Mouse (Mus musculus) kidney, adult 2 months (tissue): ENCODE results near the gene Ccdc134. TPM values are rescaled to one million over a fixed set of nuclear protein-coding genes. Genes with fewer than 3 reads are reported as not detected.
"Not testable (repeated sequence)": the region's sequence is repeated elsewhere in the genome, so short reads cannot be mapped to it uniquely, and the experiment has no call there.

Experiments
- DNase-seq: peaks from one replicate; pipeline ENCODE4 v3.0.0; 2021
- H3K27ac ChIP-seq: fragments of 200-500 bp; 2 replicates; pipeline ENCODE4 v1.5.1; 2012; ENCODE audit warnings: low read depth, low read length, control low read depth, inconsistent platforms; ENCODE audit not compliant: insufficient read depth
- H3K27me3 ChIP-seq: fragments of 200-500 bp; replicated peaks from 2 replicates; pipeline ENCODE4 v1.6.1; 2012; ENCODE audit warnings: mild to moderate bottlenecking, moderate library complexity, low read length, inconsistent platforms; ENCODE audit not compliant: control insufficient read depth, insufficient read depth
- H3K36me3 ChIP-seq: fragments of 200-500 bp; 2 replicates; pipeline ENCODE4 v1.6.1; 2012; ENCODE audit warnings: mild to moderate bottlenecking, moderate library complexity, low read length, inconsistent platforms; ENCODE audit not compliant: control insufficient read depth, insufficient read depth
- H3K4me1 ChIP-seq: fragments of 200-500 bp; 2 replicates; pipeline ENCODE4 v1.6.1; 2011; ENCODE audit warnings: low read length; ENCODE audit not compliant: control insufficient read depth, insufficient read depth
- H3K4me3 ChIP-seq: fragments of 200-500 bp; 2 replicates; pipeline ENCODE4 v1.5.1; 2011; ENCODE audit warnings: mild to moderate bottlenecking, low read depth, low read length, control low read depth; ENCODE audit not compliant: insufficient read depth
- CTCF ChIP-seq: fragments of 200-500 bp; conservative IDR thresholded peaks from 2 replicates; pipeline ENCODE4 v1.5.1; 2011; ENCODE audit warnings: low read depth, mild to moderate bottlenecking, control low read depth, low read length, moderate library complexity, mixed read lengths; ENCODE audit not compliant: insufficient read depth, insufficient read length
- POLR2A ChIP-seq: fragments of 200-500 bp; IDR thresholded peaks from one replicate; pipeline ENCODE4 v1.6.1; 2011; ENCODE audit warnings: low read depth, low read length, control low read depth
- WGBS: fragments of 180-500 bp; shearing (Covaris S2); methylation state at CpG from one replicate; pipeline ENCODE4 v1.1.7; 2018; 5-methylcytosine and 5-hydroxymethylcytosine counted together
- polyA plus RNA-seq: library from polyadenylated mRNA; depleted of rRNA; stranded (reverse); fragments of >200 nt; gene quantifications from 2 replicates; pipeline ENCODE4 v1.2.3, GENCODE M21; 2012

Ccdc134 gene
- polyA plus RNA-seq, 1 experiment, result 6.9 TPM

DNA sequence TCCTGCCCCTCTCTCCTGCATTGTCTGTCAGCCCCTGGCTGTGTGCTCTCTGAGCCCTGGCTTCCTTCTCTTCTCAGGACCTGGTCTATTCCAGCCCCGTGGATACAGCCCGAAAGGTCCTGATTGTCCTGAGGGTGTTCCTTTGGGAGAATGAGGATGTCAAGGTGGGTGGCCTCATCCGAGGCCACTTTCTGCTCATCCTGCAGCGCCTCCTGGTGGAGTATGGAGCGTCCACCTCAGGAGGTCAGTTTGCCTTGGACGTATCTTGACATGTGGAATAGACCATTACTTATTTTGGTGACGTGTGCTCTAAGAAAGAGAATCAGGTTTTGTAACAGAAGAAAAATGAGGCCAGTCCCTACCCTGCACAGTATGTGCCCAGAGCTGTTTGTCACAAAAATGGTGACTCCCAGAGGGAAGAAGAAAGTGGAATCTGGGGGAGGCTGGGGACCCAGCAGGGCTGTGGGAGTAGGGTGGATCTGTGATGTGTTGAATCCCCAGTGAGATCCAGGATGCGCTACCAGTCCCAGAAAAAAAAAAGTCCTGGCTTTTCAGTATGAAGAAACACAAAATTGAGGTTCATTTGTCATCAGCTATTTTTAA is 20.7 kb upstream of the Ccdc134 start:
- H3K4me3 ChIP-seq, result no peak overlapping the region
- WGBS, result 17% methylated on average over 8 of the region's 8 CpGs
- no peaks in the 10 kb centered on the region for H3K36me3 ChIP-seq
- peak; percentile 25 for DNase-seq
- H3K27me3 ChIP-seq, result no peaks in the 10 kb centered on the region
- H3K4me1 ChIP-seq, result no peaks in the 10 kb centered on the region
- no peak overlapping the region for H3K27ac ChIP-seq
- TF ChIP-seq CTCF, result peak; percentile 71
- no peak for TF ChIP-seq POLR2A

DNA sequence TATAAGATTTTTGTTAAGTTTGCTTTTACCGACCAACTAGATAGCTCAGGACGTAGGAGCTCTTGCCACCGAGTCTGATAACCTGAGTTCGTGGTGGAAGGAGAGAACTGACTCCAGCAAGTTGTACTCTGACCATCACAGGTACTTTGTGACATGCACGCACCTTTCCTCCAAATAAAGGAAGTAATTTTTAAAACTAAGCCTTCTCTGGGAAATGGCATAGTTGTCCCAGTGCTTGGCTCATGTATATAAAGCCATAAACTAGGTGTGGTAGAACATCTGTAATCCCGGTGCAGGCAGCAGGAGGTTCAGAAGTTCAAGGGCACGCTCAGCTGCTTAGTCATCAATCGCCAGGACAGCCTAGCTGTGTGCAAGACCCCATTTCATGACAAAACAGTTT is 7.2 kb upstream of the Ccdc134 start:
- Histone ChIP-seq H3K4me3 (no peak overlapping the region), H3K27ac (no peak overlapping the region)

GRCm38 (mm10) chr15:82126690-82127089 is 1.0 kb upstream of the Ccdc134 start:
- H3K4me1 ChIP-seq, H3K27ac ChIP-seq, H3K36me3 ChIP-seq, H3K4me3 ChIP-seq, H3K27me3 ChIP-seq, DNase-seq: not testable (repeated sequence)
- WGBS, result 89% methylated on average over 4 of the region's 4 CpGs

More for the DNA sequence above, 7.2 kb upstream of the Ccdc134 start:
- TF ChIP-seq POLR2A, result no peak
- no peak for TF ChIP-seq CTCF
- H3K4me1 ChIP-seq, result no peaks in the 10 kb centered on the region
- DNase-seq, result no peak
- H3K27me3 ChIP-seq, result no peaks in the 10 kb centered on the region
- WGBS, result 84% methylated on average over 8 of the region's 8 CpGs
- no peaks in the 10 kb centered on the region for H3K36me3 ChIP-seq

DNA sequence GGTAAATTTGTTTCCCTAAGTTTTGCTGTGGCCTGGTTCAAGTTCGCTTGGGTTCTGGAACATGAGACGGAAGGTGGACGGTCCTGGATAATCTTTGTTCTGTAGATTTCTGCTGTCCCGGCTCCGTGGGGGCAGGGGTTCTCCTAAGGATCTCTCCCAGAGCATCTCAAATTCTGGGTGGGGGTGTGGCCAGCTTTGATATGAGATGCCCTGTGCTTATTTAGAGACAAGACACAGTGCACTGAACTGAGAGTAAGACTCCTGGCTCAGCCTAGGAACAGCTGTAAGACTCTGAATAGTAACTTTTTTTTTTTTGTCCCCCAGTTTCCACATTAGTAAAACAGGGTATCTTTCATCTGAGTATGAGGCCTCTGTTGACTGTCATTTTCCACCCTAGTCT is 676 bp downstream of the Ccdc134 start:
- peaks cover 4% of the 10 kb centered on the region; the same call in 1 of the 2 replicates for H3K4me1 ChIP-seq
- WGBS, result 4% methylated on average over 5 of the region's 5 CpGs
- DNase-seq, result no peak
- no peaks in the 10 kb centered on the region for H3K36me3 ChIP-seq
- no peaks in the 10 kb centered on the region for H3K27me3 ChIP-seq
- peak overlapping the region; percentile 82 for H3K4me3 ChIP-seq
- no peak overlapping the region for H3K27ac ChIP-seq
- no peak for TF ChIP-seq POLR2A

DNA sequence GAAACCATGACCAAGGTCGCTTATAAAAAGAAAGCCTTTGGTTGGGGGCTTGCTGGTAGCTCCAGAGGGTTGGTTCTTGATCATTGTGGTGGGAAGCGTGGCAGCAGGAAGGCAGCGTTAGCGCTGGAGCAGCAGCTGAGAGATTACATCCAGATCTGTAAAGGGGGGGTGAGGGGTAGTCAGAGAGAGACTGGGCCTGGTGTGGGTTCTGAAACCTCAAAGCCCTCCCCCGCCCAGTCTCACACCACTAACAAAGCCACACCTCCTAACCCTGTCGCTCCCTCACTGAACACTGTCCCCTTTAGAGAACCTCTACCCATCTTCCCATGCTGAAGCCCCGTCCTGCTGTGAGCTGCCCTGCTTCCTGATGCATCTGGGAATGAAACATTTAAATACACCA is 2.9 kb downstream of the Ccdc134 start:
- Histone ChIP-seq H3K4me3 (no peak overlapping the region), H3K4me1 (peaks cover 4% of the 10 kb centered on the region; the same call in 1 of the 2 replicates), H3K27ac (no peak overlapping the region), H3K36me3 (no peaks in the 10 kb centered on the region), H3K27me3 (no peaks in the 10 kb centered on the region)
- WGBS, result 85% methylated on average over 7 of the region's 7 CpGs
- TF ChIP-seq CTCF, result no peak
- no peak for TF ChIP-seq POLR2A
- no peak for DNase-seq

DNA sequence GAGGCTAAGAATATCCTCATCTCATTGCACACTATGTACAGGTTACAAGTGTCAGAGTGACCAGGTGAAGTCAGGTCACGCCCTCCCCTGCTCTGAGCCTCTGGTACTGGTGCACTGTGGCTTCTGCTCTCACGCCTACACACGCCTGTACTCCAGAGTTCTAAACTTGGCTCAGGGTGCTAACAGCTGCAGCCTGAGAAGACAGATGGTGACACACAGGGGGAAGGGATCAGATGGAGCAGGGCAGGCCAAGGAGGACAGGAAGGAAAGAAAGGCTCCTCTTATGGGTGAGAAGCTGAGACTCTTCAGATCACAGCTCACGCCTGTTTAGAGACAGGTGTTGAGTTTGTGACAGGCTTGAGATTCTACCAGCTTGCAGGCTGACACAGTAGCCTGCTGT is 7.7 kb downstream of the Ccdc134 start:
- no peak for TF ChIP-seq CTCF
- no peak for TF ChIP-seq POLR2A
- no peak for DNase-seq
- no peaks in the 10 kb centered on the region for H3K36me3 ChIP-seq
- no peaks in the 10 kb centered on the region for H3K4me1 ChIP-seq
- H3K4me3 ChIP-seq, result no peak overlapping the region
- H3K27ac ChIP-seq, result no peak overlapping the region
- H3K27me3 ChIP-seq, result no peaks in the 10 kb centered on the region
- 91% methylated on average over 4 of the region's 4 CpGs for WGBS

GRCm38 (mm10) chr15:82138565-82138964 is 10.8 kb downstream of the Ccdc134 start:
- H3K4me3 ChIP-seq, result no peak overlapping the region
- TF ChIP-seq CTCF (peak; percentile 79), POLR2A (no peak)
- 39% methylated on average over 4 of the region's 4 CpGs for WGBS
- H3K27me3 ChIP-seq, result no peaks in the 10 kb centered on the region
- H3K4me1 ChIP-seq, result no peaks in the 10 kb centered on the region
- no peak overlapping the region for H3K27ac ChIP-seq
- peak; percentile 75 for DNase-seq
- H3K36me3 ChIP-seq, result no peaks in the 10 kb centered on the region

DNA sequence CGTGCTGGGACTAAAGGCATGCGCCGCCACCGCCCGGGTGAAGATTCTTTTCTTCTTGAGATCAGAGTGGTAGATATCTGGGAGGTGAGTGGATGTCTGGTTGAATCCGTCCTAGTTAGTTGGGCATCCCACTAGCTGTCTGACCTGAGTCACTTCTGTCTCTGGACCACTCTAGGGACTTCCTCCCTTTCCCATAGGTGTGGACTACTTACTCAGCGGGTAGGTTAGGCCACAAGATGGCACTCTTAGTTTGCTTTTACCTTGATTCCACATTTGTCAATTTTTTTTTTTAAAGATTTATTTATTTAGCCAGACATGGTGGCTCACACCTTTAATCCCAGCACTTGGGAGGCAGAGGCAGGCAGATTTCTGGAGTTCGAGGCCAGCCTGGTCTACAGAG is 11.5 kb downstream of the Ccdc134 start:
- peak; percentile 40 for TF ChIP-seq CTCF
- no peak for TF ChIP-seq POLR2A
- WGBS, result 92% methylated on average over 8 of the region's 8 CpGs
- Histone ChIP-seq H3K36me3 (no peaks in the 10 kb centered on the region), H3K27me3 (no peaks in the 10 kb centered on the region), H3K4me3 (no peak overlapping the region), H3K27ac (no peak overlapping the region), H3K4me1 (no peaks in the 10 kb centered on the region)
- peak; percentile 53 for DNase-seq
